Mouse (Mus musculus): ENCODE measurements around the gene H13. TPM values are rescaled to one million over a fixed set of nuclear protein-coding genes. Genes with fewer than 3 reads are reported as not detected.

H13 gene
- polyA plus RNA-seq, 1 experiment from 2014 or later: 155 TPM

GRCm38 (mm10) chr2:152741153-152742041, 72.1 kb downstream of the H13 start:
- ATAC-seq (ENCODE audit: low FRiP score): no peak
- H3K9ac ChIP-seq: no peak overlapping the region
- WGBS: 44% methylated on average over 14 of the region's 14 CpGs

GRCm38 (mm10) chr2:152742435-152742834, 73.2 kb downstream of the H13 start:
- no peak for ATAC-seq (ENCODE audit: low FRiP score)
- Histone ChIP-seq H3K27me3 (ENCODE audit: control insufficient read depth, insufficient read depth, low read length) (no peaks in the 10 kb centered on the region), H3K9ac (no peak overlapping the region), H3K36me3 (replicated peaks; ENCODE audit: control insufficient read depth, insufficient read depth) (no peaks in the 10 kb centered on the region), H3K27ac (0 out of 2 replicates have a peak overlapping the region, but pooled peaks have one; percentile 59), H3K4me1 (replicated peaks; ENCODE audit: control insufficient read depth, insufficient read depth, low read length) (peaks cover 19% of the 10 kb centered on the region), H3K4me2 (replicated peaks) (no peak overlapping the region), H3K4me3 (replicated peaks; ENCODE audit: low read length) (no peak overlapping the region), H3K9me3 (ENCODE audit: control insufficient read depth, low read length) (no peaks in the 10 kb centered on the region)
- no peak for DNase-seq (ENCODE audit: low spot score)
- 23% methylated on average over 10 of the region's 10 CpGs for WGBS

More at GRCm38 (mm10) chr2:152741153-152742041, 72.1 kb downstream of the H13 start:
- H3K27ac ChIP-seq: peak overlapping the region; percentile 59
- no peaks in the 10 kb centered on the region for H3K36me3 ChIP-seq (replicated peaks; ENCODE audit: control insufficient read depth, insufficient read depth)
- H3K4me2 ChIP-seq (replicated peaks): peak overlapping the region; percentile 21; the same call in 1 of the 2 replicates
- peak; percentile 62 for DNase-seq (ENCODE audit: low spot score)
- no peaks in the 10 kb centered on the region for H3K27me3 ChIP-seq (ENCODE audit: control insufficient read depth, insufficient read depth, low read length)
- H3K4me1 ChIP-seq (replicated peaks; ENCODE audit: control insufficient read depth, insufficient read depth, low read length): peaks cover 29% of the 10 kb centered on the region
- no peak overlapping the region for H3K4me3 ChIP-seq (replicated peaks; ENCODE audit: low read length)
- no peaks in the 10 kb centered on the region for H3K9me3 ChIP-seq (ENCODE audit: control insufficient read depth, low read length)

GRCm38 (mm10) chr2:152753944-152754711, 84.9 kb downstream of the H13 start, which contains the start of gene Cox4i2:
TSS of gene Cox4i2 (plus strand) at chr2:152754173.
- H3K4me3 ChIP-seq (replicated peaks; ENCODE audit: low read length): peak within 1 kb of the TSS; percentile 11
- peaks cover 12% of the 10 kb centered on the region; the same call in 1 of the 2 replicates for H3K4me1 ChIP-seq (replicated peaks; ENCODE audit: control insufficient read depth, insufficient read depth, low read length)
- DNase-seq (ENCODE audit: low spot score): no peak
- peak within 1 kb of the TSS; percentile 47 for H3K4me2 ChIP-seq (replicated peaks)
- no peaks in the 10 kb centered on the region for H3K27me3 ChIP-seq (ENCODE audit: control insufficient read depth, insufficient read depth, low read length)
- H3K9me3 ChIP-seq (ENCODE audit: control insufficient read depth, low read length): no peaks in the 10 kb centered on the region
- H3K36me3 ChIP-seq (replicated peaks; ENCODE audit: control insufficient read depth, insufficient read depth): no peaks in the 10 kb centered on the region
- no peak for ATAC-seq (ENCODE audit: low FRiP score)
- H3K9ac ChIP-seq: peak within 1 kb of the TSS; percentile 28; the same call in 1 of the 2 replicates
- H3K27ac ChIP-seq: no peak within 1 kb of the TSS
- WGBS: 2% methylated on average over 30 of the region's 30 CpGs

- Histone ChIP-seq H3K4me1 (replicated peaks; ENCODE audit: control insufficient read depth, insufficient read depth, low read length) (peaks cover 12% of the 10 kb centered on the region; the same call in 1 of the 2 replicates), H3K9ac (no peak overlapping the region), H3K9me3 (ENCODE audit: control insufficient read depth, low read length) (no peaks in the 10 kb centered on the region), H3K4me2 (replicated peaks) (no peak overlapping the region), H3K27me3 (ENCODE audit: control insufficient read depth, insufficient read depth, low read length) (no peaks in the 10 kb centered on the region), H3K27ac (no peak overlapping the region), H3K36me3 (replicated peaks; ENCODE audit: control insufficient read depth, insufficient read depth) (no peaks in the 10 kb centered on the region), H3K4me3 (replicated peaks; ENCODE audit: low read length) (no peak overlapping the region)
- 58% methylated on average over 17 of the region's 17 CpGs for WGBS
- 0 out of 2 replicates have a peak, but pooled peaks have one; percentile 37 for ATAC-seq (ENCODE audit: low FRiP score)
- DNase-seq (ENCODE audit: low spot score): no peak
Observed at GRCm38 (mm10) chr2:152756474-152757393, 87.5 kb downstream of the H13 start.

- Histone ChIP-seq H3K27ac (no peak overlapping the region), H3K9me3 (ENCODE audit: control insufficient read depth, low read length) (no peaks in the 10 kb centered on the region), H3K4me3 (replicated peaks; ENCODE audit: low read length) (no peak overlapping the region), H3K4me2 (replicated peaks) (no peak overlapping the region), H3K36me3 (replicated peaks; ENCODE audit: control insufficient read depth, insufficient read depth) (no peaks in the 10 kb centered on the region), H3K9ac (no peak overlapping the region), H3K4me1 (replicated peaks; ENCODE audit: control insufficient read depth, insufficient read depth, low read length) (peaks cover 12% of the 10 kb centered on the region; the same call in 1 of the 2 replicates), H3K27me3 (ENCODE audit: control insufficient read depth, insufficient read depth, low read length) (no peaks in the 10 kb centered on the region)
- DNase-seq (ENCODE audit: low spot score) (no peak), ATAC-seq (ENCODE audit: low FRiP score) (no peak)
- WGBS: 50% methylated on average over 2 of the region's 2 CpGs
Observed at GRCm38 (mm10) chr2:152757478-152757877, 88.2 kb downstream of the H13 start.

Other genes with a start within 250 kb of the H13 start
- gene Defb23, start 204.8 kb upstream of the H13 start, polyA plus RNA-seq (2014; fragmentation: Nextera tagmentation; extraction: Ambion mirVana): not detected in 2 replicates
- not detected in 2 replicates for gene Defb20, start 192.4 kb upstream of the H13 start, polyA plus RNA-seq (2014; fragmentation: Nextera tagmentation; extraction: Ambion mirVana)
- gene Defb22, start 179.3 kb upstream of the H13 start, polyA plus RNA-seq (2014; fragmentation: Nextera tagmentation; extraction: Ambion mirVana): not detected in 2 replicates
- gene Defb26, start 157.8 kb upstream of the H13 start, polyA plus RNA-seq (2014; fragmentation: Nextera tagmentation; extraction: Ambion mirVana): not detected in 2 replicates
- not detected in 2 replicates for gene Defb28, start 151.2 kb upstream of the H13 start, polyA plus RNA-seq (2014; fragmentation: Nextera tagmentation; extraction: Ambion mirVana)
- not detected in 2 replicates for gene Defb29, start 129.4 kb upstream of the H13 start, polyA plus RNA-seq (2014; fragmentation: Nextera tagmentation; extraction: Ambion mirVana)
- not detected in 2 replicates for gene Gm17416, start 100.1 kb upstream of the H13 start, polyA plus RNA-seq (2014; fragmentation: Nextera tagmentation; extraction: Ambion mirVana)
- not detected in 2 replicates for gene Defb21, start 96.7 kb upstream of the H13 start, polyA plus RNA-seq (2014; fragmentation: Nextera tagmentation; extraction: Ambion mirVana)
- not detected in 2 replicates for gene Defb19, start 89.1 kb upstream of the H13 start, polyA plus RNA-seq (2014; fragmentation: Nextera tagmentation; extraction: Ambion mirVana)
- not detected in 2 replicates for gene Defb45, start 70.1 kb upstream of the H13 start, polyA plus RNA-seq (2014; fragmentation: Nextera tagmentation; extraction: Ambion mirVana)
- gene Defb36, start 65.1 kb upstream of the H13 start, polyA plus RNA-seq (2014; fragmentation: Nextera tagmentation; extraction: Ambion mirVana): not detected in 2 replicates
- not detected in 2 replicates for gene Defb25, start 46.4 kb upstream of the H13 start, polyA plus RNA-seq (2014; fragmentation: Nextera tagmentation; extraction: Ambion mirVana)
- 0.33 and 0.87 TPM in 2 replicates for gene Rem1, start 42.5 kb upstream of the H13 start, polyA plus RNA-seq (2014; fragmentation: Nextera tagmentation; extraction: Ambion mirVana)
- 34.0 and 41.9 TPM in 2 replicates for gene Mcts2, start 17.6 kb downstream of the H13 start, polyA plus RNA-seq (2014; fragmentation: Nextera tagmentation; extraction: Ambion mirVana)
- 56.5 and 68.0 TPM in 2 replicates for gene Id1, start 66.8 kb downstream of the H13 start, polyA plus RNA-seq (2014; fragmentation: Nextera tagmentation; extraction: Ambion mirVana)
- gene Cox4i2, start 84.7 kb downstream of the H13 start, polyA plus RNA-seq (2014; fragmentation: Nextera tagmentation; extraction: Ambion mirVana): 5.8 TPM in 2 replicates
- gene Bcl2l1, start 162.3 kb downstream of the H13 start, polyA plus RNA-seq (2014; fragmentation: Nextera tagmentation; extraction: Ambion mirVana): 155 and 165 TPM in 2 replicates
- gene Tpx2, start 178.5 kb downstream of the H13 start, polyA plus RNA-seq (2014; fragmentation: Nextera tagmentation; extraction: Ambion mirVana): 17.2 and 20.1 TPM in 2 replicates
- gene Mylk2, start 241.9 kb downstream of the H13 start, polyA plus RNA-seq (2014; fragmentation: Nextera tagmentation; extraction: Ambion mirVana): not detected in 2 replicates